Mouse (Mus musculus) retina, adult 2 months (tissue): ENCODE measurements at regions not wholly inside any gene's neighbourhood (a gene's known extent, or its start where the extent isn't known, plus 50 kb on each side); places are given as distances from the start of the nearest gene placed in this dataset.

Experiments used
- DNase-seq: peaks from one replicate; pipeline ENCODE4 v3.0.0-alpha.2; 2012; ENCODE audit warnings: low read depth, low spot score

DNA sequence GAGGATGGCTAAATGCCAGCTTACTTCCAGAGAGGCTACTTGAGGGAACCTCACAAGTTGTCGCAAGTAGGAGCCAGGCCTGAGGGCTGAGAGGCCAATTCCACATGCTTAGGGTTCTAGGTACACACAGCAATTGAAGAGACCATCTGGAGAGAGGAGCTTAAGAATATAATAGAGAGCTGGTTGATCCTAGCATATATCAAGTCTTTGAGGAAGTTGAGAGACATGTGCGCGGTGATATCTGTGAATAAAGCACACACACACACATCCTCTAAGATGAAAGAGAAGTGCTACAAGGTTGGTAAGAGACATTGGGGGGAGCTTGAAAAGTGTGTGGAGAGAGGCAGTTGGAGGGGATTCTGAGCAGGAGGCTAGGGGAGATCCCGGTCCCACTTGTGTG lies 189.5 kb downstream of the Zfp462 start:
- DNase-seq: no peak

DNA sequence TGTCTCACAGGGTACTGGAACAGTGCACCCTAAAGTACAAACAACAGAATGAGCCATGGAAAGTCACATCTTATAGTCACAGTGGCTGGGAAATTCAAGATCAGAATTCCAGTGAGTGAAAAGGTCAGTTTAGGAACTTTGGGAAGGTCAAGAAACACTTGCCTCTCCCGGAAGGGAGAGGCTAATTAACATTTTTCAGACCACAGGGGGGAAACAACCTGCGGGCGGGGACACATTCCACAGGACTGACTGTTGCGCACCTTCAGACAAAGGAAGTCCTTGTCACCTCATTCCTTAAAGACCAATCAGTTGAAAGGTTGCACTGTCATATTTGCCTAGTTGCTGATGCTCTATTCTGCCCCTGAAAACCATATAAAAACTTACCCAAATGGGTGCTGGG lies 189.9 kb downstream of the Zfp462 start:
- DNase-seq: no peak

DNA sequence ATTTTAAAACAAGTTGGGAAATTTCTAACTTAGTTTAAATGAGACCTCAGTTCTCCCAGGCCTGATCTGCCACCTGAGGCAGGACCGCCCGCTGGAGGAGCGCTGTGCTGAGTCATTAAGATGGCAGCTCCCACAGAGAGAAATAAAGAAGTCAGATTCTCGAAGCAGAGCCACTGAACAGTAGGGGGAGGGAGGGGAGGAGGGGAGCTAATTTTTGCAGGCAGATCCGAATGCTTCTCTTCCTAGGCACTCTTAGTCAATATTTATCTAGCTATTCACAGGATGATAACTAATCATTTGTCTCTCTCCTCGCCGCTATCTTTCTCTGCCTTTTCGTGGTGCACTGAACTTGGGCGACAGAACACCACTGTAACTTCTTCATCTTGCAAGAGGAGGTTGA lies 191.4 kb downstream of the Zfp462 start:
- no peak for DNase-seq

DNA sequence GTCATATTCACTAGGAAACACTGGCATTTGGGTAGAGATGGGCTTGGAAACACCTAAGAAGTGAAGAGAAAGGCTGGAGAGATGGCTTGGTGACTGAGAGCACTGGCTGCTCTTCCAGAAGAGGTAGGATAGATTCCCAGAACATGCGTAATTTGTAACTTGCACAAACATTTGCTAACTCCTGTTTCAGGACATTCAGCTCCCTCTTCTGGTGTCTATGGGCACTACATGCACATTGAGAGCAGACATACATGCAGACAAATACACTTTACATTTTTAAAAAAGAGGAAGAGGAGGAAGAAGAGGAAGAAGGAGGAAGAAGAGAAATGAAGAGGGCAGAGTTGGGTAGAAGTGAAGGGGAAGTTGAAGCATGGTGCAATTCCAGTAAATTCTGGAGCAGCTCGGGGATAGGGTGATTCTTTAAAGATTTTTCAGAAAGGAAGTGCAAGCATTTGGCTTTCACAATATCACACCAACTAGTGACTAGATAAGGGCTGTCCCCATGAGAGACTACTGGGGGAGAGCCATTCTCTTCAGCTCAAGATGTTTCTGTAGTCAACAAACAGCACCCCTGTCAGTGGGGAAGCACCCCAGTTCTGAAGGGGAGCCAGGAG lies 193.0 kb downstream of the Zfp462 start:
- DNase-seq: no peak

DNA sequence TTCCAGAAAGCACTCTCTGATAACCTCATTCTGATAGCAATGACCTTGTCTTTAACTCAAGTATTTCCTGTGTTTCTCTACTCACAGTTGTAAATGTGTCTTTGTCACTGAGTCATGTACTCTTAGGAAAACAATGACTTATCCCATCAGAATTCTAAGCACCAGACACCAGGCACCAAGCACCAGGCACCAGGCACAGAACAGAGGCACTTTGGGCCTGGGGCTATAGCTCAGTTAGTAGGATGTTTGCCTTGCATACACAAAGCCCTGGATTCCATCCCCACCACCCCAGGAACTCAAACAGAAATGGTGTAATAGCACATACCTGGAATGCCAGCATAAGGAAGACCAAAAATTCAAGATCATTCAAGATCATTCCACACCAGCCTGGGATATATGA lies 196.5 kb downstream of the Zfp462 start:
- no peak for DNase-seq

DNA sequence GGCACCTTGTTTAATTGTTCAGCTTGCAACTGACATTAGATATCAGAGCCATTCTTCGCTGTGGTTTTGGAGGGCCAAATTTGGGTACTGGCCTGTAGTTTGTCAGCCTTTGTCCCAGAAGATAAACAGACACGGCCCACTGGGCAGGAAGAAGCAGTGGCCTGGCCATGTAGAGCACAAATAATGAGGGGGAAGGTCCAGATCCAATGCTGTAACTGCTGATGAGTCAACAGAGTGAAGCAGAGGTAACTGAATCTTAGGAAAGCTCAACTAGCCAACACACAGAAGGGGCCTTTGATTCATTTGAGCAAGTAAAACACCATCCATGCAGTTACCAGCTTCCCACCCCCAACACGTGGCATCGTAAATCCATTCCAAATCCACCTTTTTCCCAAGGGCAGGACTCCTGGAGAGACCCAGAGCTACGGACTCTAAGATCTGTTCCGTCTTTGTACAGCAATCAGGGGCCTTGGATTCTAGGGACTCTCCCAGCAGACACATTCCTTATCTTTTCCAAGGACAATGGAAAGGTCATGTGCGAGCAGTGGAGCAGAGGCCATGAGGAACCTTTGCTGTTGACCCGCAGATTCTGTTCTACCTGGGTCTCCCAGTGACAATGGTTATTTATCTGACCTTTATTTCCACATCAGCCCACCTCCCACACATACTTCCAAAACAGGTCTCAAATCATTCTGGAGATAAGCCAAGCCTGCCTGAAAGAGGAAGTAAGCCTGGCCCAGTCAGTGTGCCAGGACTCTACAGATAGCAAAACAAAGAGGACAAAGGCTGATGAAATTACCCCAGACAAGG lies 197.3 kb downstream of the Zfp462 start:
- no peak for DNase-seq

DNA sequence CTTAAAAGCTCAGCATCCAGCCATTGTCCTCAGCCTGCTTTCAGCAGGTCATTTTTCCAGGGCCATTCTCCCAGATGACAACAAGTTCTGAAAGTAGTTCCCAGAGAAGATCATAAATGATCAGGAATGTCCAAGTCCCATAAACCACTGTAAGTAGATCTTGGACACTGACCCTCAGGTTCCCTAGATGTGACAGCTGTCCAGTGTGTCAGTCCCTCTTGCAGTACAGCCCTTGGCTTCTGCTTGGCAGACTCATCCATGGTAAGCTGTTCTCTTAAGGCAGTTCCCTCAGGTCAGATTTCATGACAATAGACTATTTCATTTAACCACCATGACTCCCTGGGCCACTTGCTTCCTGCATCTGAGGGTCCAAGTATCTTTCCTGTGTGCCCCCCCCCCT lies 198.6 kb downstream of the Zfp462 start:
- no peak for DNase-seq

DNA sequence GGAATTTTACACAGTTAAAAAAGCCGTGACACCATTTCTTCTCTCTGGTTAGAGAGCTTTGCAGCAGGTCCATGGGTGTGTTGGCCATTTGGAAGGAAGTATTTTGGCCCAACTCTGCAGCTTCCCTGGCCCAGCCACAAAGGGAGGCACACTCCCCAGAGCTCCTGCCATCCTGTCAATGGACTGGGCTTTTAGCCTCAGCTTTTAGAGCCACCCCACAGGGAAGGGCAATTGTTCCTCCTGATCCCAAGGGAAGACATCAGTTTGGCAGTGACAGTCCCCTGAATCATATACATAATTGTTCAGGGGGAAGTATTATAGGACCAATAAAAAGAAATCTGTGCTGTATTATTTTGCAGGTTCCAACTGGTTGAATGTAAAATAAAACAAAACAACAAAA lies 200.1 kb downstream of the Zfp462 start:
- DNase-seq: no peak

DNA sequence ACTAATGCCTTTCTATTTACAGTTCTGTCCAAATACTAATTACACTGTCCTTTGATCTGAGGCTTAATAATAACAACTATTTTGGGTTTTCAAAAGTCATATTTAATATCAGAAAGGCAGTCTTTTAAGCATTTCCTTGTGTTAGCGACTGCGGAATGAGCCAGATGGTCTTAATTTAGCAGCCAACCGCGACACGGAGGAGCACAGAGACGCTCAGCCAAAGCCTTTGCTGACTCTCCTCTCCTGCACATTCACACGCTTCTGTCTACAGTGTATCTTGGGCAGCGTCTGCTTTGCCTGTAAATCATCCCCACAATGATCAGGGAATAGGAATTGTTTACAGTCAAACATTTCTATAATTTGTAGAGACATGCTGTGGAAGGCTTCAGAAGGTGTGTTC lies 201.1 kb downstream of the Zfp462 start:
- DNase-seq: no peak

DNA sequence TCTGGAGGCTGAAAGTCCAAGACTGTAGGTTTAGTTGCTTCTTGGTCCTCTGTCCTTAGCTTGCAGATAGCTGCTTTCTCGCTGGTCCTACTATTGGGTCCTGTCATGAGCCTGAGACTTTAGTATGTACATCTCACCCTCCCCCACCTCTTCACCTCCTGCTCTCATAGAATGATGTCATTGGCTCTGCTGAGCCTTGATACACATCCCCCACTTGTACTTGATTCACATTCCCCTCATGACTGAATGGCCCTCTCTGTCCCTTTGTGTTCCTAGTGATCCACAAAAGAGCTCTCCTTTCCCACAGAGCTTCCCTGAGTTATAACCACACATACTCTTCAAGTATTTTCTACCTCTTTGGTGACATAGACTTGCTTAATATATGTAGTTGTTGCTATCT lies 201.5 kb upstream of the Rad23b start:
- DNase-seq: no peak

DNA sequence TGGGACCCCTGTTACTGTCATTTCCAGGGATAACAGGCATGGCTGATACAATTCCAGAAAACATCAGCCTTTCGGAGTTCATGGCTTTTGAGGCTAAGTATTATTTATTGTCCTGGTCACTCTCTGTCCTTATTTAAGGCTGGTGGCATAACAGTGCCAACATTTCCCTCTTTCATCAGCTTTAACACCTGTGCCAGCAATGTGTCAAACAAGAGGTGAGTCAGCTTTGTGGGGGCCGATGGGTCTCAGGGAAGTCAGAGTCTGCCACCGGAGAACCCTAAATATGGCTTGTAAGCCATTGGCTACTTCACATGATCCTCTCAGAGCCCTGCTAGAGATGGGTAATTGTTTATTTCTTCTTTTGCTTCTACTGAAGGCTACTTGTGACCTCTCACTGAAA lies 195.3 kb upstream of the Rad23b start:
- no peak for DNase-seq

DNA sequence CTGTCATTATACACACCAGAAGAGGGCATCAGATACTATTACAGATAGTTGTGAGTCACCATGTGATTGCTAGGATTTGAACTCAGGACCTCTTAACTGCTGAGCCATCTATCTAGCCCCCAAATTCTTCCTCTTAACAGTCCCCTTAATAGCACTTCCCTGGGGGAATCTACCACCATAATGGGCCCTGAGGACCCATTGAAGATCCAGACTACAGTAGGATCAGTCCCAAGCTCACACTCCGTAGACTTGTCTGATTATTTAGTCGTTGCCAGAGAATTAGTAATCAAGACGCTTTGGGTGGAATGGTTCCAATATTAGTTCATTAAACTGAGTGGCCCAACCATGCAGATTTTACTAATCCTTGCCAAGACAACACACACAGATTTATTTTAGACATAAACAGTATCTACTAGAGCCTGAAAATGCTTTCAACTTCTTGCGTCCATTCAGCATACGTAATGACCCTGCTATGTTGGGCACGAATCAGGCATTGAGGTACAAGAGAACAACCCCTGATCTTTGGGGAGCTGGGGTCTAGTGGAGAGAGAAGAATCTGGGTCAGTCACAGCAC lies 191.6 kb upstream of the Rad23b start:
- DNase-seq: no peak

DNA sequence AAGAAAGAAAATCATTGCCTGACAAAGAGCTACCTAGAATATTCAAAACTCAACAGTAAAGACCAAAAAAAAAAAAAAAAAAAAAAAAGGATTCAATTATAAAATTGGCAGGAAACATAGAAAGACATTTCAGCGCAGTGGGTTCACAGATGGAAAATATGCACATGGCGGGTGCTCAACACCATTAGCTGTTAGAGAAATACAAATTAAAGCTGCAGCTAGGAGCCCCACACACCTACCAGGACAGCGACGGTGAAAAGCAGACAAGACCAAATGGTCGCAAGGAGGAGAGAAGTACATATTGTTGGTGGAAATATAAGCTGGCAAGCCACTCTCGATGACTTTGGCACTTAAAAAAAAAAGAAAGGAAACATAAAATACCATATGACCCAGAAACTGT lies 183.6 kb upstream of the Rad23b start:
- no peak for DNase-seq

DNA sequence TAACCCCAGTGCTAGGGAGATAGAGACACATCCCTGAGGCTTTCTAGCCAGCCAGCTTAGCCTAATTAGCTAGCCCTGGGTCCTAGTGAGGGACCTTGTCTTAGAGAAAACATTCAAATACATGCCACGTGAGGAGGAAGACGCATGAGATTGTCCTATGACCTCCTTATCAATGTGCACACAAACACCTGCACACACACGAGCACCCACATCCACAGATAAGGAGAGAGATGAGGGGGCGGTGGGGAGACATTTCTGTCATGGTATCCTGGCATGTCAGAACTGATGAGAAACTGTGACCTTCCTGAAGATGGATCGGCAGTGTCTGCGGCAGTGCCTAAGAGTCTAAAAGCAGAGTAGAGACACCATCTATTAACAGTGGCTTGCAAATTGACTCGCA lies 180.8 kb upstream of the Rad23b start:
- no peak for DNase-seq

DNA sequence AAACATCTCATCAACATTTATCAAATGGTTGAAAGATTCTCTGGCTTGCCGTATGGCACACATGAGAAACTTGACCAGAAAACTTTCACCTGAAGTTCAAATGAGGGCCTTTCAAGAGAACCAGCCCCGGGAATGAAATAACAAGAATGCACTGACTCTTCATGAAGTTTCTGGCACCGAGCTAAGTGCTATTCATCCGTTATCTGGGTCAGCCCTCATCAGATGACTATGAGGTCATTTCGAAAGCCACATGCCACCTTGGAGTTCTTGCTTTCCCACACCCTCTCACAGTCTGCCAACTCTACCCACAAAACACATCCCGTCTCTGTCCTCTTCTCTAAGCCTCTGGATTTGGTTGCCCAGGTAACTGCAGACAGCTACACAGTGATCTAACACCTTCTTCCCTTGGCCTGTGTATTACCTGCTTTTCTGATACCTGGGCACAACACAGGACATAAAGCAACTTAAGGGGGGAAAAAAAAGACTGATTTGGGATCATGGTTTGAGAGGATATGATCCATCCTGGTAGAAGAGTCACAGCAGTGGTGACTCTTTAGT lies 177.4 kb upstream of the Rad23b start:
- no peak for DNase-seq

DNA sequence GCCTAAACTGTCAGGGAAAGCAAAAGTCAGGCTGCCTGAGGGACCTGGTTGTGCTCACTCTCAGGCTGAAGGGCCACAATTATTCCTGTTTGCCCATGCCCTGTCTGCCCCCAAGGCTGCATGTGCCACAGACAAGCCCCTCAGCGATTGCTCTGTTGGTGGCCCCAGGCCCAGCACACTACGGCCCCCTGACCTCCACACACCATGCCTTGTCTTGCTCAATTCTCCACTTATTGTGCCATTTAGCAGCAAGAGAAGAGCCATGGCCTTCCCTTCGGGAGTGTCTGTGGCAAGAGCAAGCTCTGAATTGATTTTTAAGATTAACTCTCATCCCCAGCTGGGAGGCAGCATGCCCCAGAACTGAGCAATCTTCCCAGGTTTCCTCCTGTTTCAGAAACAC lies 173.8 kb upstream of the Rad23b start:
- DNase-seq: no peak

DNA sequence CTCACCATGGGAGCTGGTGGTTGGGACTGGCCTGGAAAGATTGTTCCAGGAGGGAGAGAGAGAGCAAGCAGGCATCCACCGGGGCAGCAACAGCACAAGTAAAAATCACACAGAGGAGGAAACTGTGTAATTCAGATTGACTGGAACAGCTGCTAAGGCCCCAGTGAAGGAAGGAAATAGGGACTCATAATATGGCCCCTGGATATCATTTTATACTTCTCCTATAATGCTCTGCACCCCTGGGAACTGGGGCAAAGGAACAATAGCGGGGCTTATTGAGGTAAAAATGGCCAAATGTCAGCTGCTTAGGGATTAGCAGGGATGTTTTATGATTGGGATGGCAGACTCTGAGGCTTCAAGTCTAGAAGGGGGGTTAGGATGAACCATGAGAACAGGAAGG lies 170.4 kb upstream of the Rad23b start:
- DNase-seq: no peak

DNA sequence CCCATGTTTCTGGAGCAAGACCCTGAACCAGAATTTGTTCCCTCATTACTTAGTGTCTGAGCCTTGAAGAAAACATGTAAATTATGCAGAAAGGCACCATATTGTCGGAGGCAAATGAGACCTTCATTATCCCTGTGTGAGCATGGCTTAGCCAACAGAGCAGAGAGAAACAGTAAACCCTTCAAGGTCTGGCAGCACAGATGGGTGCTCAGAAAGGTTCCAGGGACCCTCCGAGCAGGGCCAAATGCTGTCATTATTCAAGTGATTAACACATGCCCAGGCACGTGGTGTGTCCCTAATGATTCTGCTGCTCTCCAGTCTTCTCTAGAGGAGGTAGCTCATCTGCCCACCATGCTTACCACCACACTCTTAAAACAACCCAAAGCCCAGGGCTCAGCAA lies 166.3 kb upstream of the Rad23b start:
- DNase-seq: no peak

DNA sequence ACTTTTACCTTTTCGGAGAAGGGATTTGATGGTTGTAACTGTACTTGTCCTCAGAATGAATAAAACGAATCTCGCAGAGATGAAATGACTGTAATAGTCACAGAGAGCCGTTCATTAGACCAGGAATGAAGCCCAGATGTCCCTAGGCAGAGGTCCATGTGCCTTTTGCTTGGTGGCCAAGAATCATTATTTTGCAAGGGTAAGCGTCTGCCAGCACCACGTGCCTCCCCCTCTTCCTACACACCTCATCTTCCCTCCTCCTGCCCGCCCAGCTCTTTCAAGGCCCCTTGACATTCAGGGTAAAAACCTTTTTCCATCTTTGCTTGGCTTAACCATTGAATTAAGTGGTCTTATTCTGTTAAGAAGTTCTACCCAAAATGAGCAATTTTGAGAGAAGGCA lies 161.1 kb upstream of the Rad23b start:
- DNase-seq: no peak

DNA sequence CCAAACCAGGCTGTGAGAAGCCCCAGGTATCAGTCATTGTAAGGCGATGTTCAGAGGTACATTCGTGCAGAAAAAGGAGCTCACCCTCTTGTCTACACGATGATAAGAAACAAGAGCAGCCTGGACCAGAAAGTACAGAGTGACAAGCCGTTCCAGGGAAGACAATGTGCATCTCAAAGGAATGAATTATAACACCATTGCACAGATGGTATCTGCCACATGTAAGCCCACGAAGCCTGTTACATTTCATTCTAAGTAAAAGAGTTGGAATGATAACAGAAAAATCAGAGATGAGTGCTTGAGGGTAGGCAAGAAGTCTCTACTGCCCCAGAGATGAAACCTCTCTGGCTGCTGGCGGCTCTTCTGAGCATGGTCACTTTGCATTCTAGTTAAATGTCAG lies 159.3 kb upstream of the Rad23b start:
- DNase-seq: no peak

DNA sequence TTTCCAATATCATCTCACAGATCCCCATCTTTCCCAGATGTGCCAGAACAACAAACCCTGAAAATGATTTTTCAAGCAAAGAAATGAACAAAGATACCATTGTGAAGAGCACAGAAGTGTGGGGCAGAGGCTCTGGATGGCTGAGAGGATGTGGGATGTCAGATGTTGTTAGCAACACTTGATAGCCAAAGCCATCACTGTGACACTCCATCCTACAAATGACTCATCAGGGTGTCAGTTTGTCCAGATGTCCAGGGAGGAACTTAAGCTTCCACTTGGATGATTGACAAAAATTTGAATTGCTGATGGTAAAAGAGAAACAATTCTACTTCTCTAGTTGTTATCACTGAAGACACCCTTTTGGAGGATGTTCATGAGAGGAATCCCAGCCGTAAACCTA lies 155.8 kb upstream of the Rad23b start:
- no peak for DNase-seq

DNA sequence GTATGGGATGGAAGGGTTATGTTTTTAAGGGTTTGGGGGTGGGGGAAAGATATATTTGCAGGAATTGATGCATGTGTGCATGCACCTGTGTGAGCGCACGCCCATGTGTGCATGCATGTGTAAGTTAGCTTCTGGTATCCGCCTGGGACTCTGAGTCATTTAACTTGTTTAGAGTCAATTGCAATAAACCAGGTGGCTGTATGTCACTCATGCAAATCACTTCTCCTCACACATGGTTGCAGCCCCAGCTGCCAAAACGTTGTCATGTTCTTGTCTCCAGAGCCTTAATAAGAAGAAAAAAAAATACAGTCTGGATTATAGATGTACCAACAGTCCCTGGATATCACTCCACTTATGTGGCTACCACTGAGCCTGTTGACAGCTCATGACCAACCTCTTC lies 155.3 kb upstream of the Rad23b start:
- no peak for DNase-seq
